27 mouse cellular contexts compared by ENCODE assay signal in the genomic region with DNA sequence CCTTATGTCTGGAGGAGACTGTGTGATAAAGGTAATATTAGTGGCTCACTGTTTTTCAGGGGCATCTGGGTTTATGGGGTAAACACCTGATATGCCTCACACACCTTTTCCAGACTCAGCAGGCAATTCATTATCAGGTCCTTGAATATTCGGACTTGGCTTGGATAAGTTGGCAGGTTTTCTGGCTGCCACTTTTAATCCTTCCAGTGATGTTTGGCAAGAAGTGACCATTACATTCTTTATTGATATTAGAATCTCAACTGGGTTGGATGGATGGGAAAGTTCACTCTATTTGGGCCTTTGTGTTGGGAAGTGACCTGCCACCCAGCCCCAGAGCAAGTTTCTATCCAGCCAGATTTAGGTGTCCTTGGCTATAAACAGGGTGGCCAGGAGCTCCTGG.
"Had no signal": no experiment of that assay in that cellular context is flagged by ENCODE, and none has a peak within 500 bp of the region (broad histone marks: within the 10 kb centered on the region; RNA-seq: fewer than 3 reads in every experiment).

No protein-coding gene starts in this region.

- H3K9ac ChIP-seq: embryonic facial prominence, embryonic 12.5 days; embryonic facial prominence, embryonic 13.5 days; embryonic facial prominence, embryonic 15.5 days; forebrain, embryonic 12.5 days; forebrain, embryonic 13.5 days; forebrain, embryonic 15.5 days; forebrain, postnatal 0 days had no signal

- H3K27me3 ChIP-seq: embryonic facial prominence, embryonic 12.5 days; embryonic facial prominence, embryonic 13.5 days; embryonic facial prominence, embryonic 15.5 days; forebrain, embryonic 12.5 days; forebrain, embryonic 13.5 days; forebrain, embryonic 15.5 days had no signal

- H3K27ac ChIP-seq: embryonic facial prominence, embryonic 10.5 days; embryonic facial prominence, embryonic 12.5 days; embryonic facial prominence, embryonic 13.5 days; embryonic facial prominence, embryonic 15.5 days; forebrain, embryonic 10.5 days; forebrain, embryonic 12.5 days; forebrain, embryonic 13.5 days; forebrain, embryonic 15.5 days; gastrocnemius, adult 2 months had no signal

- H3K4me3 ChIP-seq: embryonic facial prominence, embryonic 10.5 days; embryonic facial prominence, embryonic 12.5 days; embryonic facial prominence, embryonic 13.5 days; embryonic facial prominence, embryonic 15.5 days; erythroblast, embryonic 14.5 days; forebrain, embryonic 10.5 days; forebrain, embryonic 12.5 days; forebrain, embryonic 13.5 days; forebrain, embryonic 15.5 days; gastrocnemius, adult 2 months had no signal

- H3K4me2 ChIP-seq: embryonic facial prominence, embryonic 12.5 days; embryonic facial prominence, embryonic 13.5 days; embryonic facial prominence, embryonic 15.5 days; forebrain, embryonic 12.5 days; forebrain, embryonic 13.5 days; forebrain, embryonic 15.5 days had no signal

- H3K4me1 ChIP-seq: embryonic facial prominence, embryonic 10.5 days; embryonic facial prominence, embryonic 12.5 days; embryonic facial prominence, embryonic 13.5 days; embryonic facial prominence, embryonic 15.5 days; forebrain, embryonic 10.5 days; forebrain, embryonic 12.5 days; forebrain, embryonic 13.5 days; forebrain, embryonic 15.5 days had no signal

- DNase-seq: cerebellum, adult 18-20 months; cerebellum, adult 2 months; cerebellum, adult 8-10 months; cerebellum, adult 9-10 months; cerebellum, adult 9-11 months; cerebellum, postnatal 10 days; cerebellum, postnatal 14 days; cerebellum, postnatal 25 days; cerebellum, postnatal 36 days; embryo, embryonic 11 days; forebrain, postnatal 0 days; gastrocnemius, adult 2 months; gastrocnemius, postnatal 10 days; gastrocnemius, postnatal 14 days; gastrocnemius, postnatal 25 days; gastrocnemius, postnatal 36 days had no signal

- ATAC-seq: forebrain, embryonic 13.5 days; forebrain, embryonic 14.5 days; forebrain, embryonic 15.5 days; forebrain, embryonic 16.5 days; forebrain, postnatal 0 days had no signal
